Mouse (Mus musculus): ENCODE measurements at regions not wholly inside any gene's neighbourhood (a gene's known extent, or its start where the extent isn't known, plus 50 kb on each side); places are given as distances from the start of the nearest gene placed in this dataset.

DNA sequence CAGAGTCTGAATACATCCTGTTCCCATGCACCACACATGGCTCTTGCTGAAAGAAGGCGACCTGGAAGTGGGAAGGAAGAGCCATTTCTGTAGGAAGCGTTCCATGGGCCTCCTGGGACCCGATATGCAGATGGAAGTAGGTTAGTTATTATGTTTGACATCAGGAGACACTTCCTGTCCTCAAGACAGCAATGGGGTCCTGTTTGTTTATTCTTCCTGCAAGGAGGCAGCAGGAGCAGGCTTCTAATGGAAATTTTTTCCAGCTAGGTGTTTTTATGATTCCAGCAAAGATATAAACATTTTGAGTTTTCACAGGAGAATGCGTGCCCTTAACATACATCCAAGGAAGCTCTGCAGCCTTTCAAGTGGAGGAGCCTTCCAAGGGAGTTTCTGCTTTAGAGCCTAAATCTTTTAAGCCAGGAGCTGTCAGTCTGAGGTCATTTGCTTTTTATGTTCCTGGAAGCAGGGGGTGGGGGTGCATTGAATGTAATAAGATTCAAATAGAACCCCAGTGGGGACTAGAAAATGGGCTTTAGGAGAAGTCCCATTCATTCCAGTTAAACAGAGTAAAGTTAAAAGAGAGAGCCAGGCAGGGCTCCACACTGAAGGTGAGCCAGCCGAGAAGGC is 146.9 kb downstream of the Kcnj2 start:
- Histone ChIP-seq H3K4me1 (peaks cover 14% of the 10 kb centered on the region), H3K4me3 (no peak overlapping the region), H3K27ac (no peak overlapping the region), H3K27me3 (replicated peaks) (no peaks in the 10 kb centered on the region), H3K9me3 (no peaks in the 10 kb centered on the region), H3K4me2 (replicated peaks) (0 out of 2 replicates have a peak overlapping the region, but pooled peaks have one; percentile 16), H3K36me3 (no peaks in the 10 kb centered on the region), H3K9ac (no peak overlapping the region)
- 32% methylated on average over 5 of the region's 5 CpGs for WGBS
- ATAC-seq (ENCODE audit: low FRiP score, low read depth), result no peak

DNA sequence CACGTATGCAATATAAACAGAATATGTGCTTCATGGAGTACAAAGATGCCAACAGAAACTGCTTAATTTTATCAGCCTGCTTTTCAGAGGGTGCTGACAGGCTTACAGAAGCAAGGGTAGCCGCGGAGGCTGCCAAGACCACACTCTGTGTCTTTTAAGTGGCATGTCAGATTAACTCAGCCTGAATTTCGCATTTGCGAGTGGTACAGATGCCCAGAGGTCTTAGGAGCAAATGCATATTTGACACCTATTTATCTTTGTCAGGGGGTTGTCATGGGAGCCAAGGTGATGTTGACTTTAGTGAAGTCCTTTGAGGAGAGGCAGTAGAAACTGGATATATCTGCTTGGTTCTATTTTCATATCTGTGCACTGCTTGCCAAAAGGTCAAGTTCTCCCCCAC is 149.0 kb downstream of the Kcnj2 start:
- Histone ChIP-seq H3K4me3 (no peak overlapping the region), H3K36me3 (no peaks in the 10 kb centered on the region), H3K9me3 (no peaks in the 10 kb centered on the region), H3K4me2 (replicated peaks) (no peak overlapping the region), H3K27me3 (replicated peaks) (no peaks in the 10 kb centered on the region), H3K4me1 (peaks cover 14% of the 10 kb centered on the region), H3K27ac (no peak overlapping the region), H3K9ac (no peak overlapping the region)
- 83% methylated on average over 5 of the region's 5 CpGs for WGBS
- no peak for ATAC-seq (ENCODE audit: low FRiP score, low read depth)

DNA sequence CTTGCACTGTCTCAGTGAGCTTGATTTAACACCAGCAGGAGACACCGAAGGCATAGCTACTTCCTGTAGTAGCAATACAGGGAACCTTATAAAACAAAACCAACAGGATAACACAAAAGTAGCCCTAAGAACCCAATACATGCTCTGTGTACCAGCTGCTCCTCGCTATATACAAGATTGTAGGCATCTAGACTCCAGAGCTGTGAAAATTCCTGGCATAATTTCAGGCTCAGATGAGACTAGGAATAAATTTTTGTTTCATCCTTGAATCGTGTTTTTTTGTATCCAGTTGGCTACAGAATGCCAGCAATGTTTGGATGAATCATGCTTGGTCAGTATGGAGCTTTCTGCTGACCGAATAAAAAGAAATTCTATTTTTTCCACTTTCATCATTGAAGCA is 157.9 kb downstream of the Kcnj2 start:
- Histone ChIP-seq H3K4me2 (replicated peaks) (no peak overlapping the region), H3K36me3 (no peaks in the 10 kb centered on the region), H3K27ac (no peak overlapping the region), H3K9me3 (no peaks in the 10 kb centered on the region), H3K4me3 (no peak overlapping the region), H3K27me3 (replicated peaks) (no peaks in the 10 kb centered on the region), H3K4me1 (no peaks in the 10 kb centered on the region), H3K9ac (no peak overlapping the region)
- no peak for ATAC-seq (ENCODE audit: low FRiP score, low read depth)
- WGBS, result 90% methylated on average over 4 of the region's 4 CpGs

DNA sequence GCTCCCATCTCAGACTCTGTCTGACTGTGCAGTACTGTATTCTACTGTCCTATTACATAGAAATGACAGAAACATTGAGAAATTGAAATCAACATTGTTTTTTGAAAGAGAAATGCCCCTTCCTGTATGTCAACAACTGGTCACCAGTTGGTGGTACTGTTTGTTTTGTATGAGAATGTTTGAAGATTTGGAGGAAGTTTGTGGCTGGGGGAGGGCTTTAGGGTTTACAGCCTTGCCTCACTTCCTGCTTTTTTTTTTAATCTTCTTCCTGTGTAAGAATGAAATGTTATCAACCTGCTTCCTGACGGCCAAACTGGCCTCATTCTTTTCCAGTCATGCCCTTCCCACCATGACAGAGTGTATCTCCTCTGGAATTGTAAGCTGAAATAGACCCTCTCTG is 161.3 kb downstream of the Kcnj2 start:
- WGBS, result 77% methylated on average over 1 of the region's 1 CpGs
- no peak for ATAC-seq (ENCODE audit: low FRiP score, low read depth)
- H3K27me3 ChIP-seq (replicated peaks), result no peaks in the 10 kb centered on the region

DNA sequence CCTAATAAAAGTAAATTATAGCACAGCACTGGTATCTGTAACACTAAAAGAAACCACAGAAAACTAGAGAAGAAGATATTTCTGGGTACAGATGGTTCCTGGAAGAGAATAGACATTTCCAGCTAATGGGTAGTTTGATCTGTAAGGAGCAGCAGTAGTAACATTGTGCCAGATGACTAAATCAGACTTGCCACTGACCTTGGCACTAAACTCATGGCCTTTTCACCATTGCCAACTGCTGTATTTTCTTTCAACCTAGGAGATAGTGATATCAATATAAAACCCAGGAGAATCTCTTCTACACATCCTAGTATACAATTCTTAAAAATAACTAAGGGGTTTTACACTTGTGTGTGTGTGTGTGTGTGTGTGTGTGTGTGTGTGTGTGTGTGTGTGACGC is 170.8 kb downstream of the Kcnj2 start:
- no peak overlapping the region for H3K27ac ChIP-seq
- H3K36me3 ChIP-seq, result no peaks in the 10 kb centered on the region
- H3K4me1 ChIP-seq, result no peaks in the 10 kb centered on the region
- no peak overlapping the region for H3K9ac ChIP-seq
- H3K4me2 ChIP-seq (replicated peaks), result no peak overlapping the region
- H3K4me3 ChIP-seq, result no peak overlapping the region
- no peak for ATAC-seq (ENCODE audit: low FRiP score, low read depth)
- H3K9me3 ChIP-seq, result no peaks in the 10 kb centered on the region
- WGBS, result 94% methylated on average over 1 of the region's 1 CpGs
- H3K27me3 ChIP-seq (replicated peaks), result no peaks in the 10 kb centered on the region

More for the DNA sequence above, 161.3 kb downstream of the Kcnj2 start:
- Histone ChIP-seq H3K36me3 (no peaks in the 10 kb centered on the region), H3K9ac (no peak overlapping the region), H3K4me2 (replicated peaks) (no peak overlapping the region), H3K27ac (no peak overlapping the region), H3K4me1 (no peaks in the 10 kb centered on the region), H3K9me3 (no peaks in the 10 kb centered on the region), H3K4me3 (no peak overlapping the region)

DNA sequence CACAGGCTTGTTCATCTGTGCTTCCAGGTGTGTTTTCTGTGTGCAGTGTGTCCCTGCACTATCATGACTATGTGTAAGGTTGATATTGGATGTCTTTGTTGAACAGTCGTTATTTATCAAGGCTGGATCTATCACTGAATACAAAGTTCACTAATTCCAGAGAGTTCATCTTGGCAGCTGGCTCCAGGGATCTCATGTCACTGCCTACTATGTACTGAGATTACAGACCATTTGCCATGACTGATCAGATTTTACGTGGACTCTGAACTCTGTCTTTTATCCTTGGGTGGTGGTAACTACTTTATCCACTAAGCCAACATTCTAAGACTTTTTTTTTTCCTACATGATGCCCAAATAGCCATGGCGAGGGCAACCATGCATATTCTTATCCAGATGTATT is 173.8 kb downstream of the Kcnj2 start:
- no peak overlapping the region for H3K27ac ChIP-seq
- no peaks in the 10 kb centered on the region for H3K36me3 ChIP-seq
- no peaks in the 10 kb centered on the region for H3K27me3 ChIP-seq (replicated peaks)
- no peaks in the 10 kb centered on the region for H3K4me1 ChIP-seq
- ATAC-seq (ENCODE audit: low FRiP score, low read depth), result no peak
- no peaks in the 10 kb centered on the region for H3K9me3 ChIP-seq
- WGBS, result 78% methylated on average over 3 of the region's 3 CpGs
- no peak overlapping the region for H3K4me3 ChIP-seq
- H3K4me2 ChIP-seq (replicated peaks), result no peak overlapping the region
- H3K9ac ChIP-seq, result no peak overlapping the region

DNA sequence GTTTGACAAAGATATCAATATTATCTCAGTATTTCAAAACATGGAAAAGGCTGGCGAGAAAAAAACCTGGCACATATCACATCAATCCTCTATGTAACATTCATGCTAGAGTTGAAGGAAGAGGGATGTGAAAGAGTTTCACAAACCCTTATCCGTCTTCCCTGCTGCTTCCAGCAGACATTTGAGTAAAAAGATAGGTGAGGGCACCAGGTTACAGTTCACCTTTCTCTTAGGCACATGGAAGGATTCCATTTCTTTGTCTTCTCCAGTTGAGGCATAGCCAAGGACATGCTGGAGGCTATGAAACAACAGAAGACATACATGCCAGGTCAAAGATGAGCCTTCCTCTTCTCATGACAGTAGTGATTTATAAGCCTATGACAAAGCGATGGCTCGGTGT is 186.3 kb downstream of the Kcnj2 start:
- no peaks in the 10 kb centered on the region for H3K4me1 ChIP-seq
- no peaks in the 10 kb centered on the region for H3K9me3 ChIP-seq
- no peaks in the 10 kb centered on the region for H3K36me3 ChIP-seq
- H3K9ac ChIP-seq, result no peak overlapping the region
- H3K27ac ChIP-seq, result no peak overlapping the region
- no peak overlapping the region for H3K4me2 ChIP-seq (replicated peaks)
- WGBS, result 93% methylated on average over 4 of the region's 4 CpGs
- no peak overlapping the region for H3K4me3 ChIP-seq
- no peak for ATAC-seq (ENCODE audit: low FRiP score, low read depth)
- H3K27me3 ChIP-seq (replicated peaks), result no peaks in the 10 kb centered on the region

DNA sequence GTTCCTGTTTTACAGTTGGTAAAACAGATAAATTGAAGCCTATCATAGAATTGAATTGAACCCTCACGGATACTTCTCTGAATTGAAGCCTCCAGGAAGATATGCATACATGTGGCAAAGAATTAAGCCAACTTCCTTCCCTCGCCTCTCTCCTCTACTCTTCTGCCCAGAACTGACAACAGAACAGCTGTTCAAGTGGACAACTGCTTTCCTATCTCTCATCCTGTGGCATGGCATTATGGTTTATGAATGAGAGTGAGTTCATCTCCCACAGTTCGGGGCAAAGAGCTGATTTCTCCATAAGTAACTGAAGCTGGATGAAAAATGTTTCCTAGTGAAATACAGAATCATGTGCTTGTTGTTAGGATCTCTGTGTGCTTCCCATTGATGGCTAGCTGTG is 190.6 kb downstream of the Kcnj2 start:
- 88% methylated on average over 3 of the region's 3 CpGs for WGBS
- no peak for ATAC-seq (ENCODE audit: low FRiP score, low read depth)
- H3K4me3 ChIP-seq, result no peak overlapping the region
- no peaks in the 10 kb centered on the region for H3K27me3 ChIP-seq (replicated peaks)
- no peak overlapping the region for H3K4me2 ChIP-seq (replicated peaks)
- H3K4me1 ChIP-seq, result no peaks in the 10 kb centered on the region
- H3K9me3 ChIP-seq, result no peaks in the 10 kb centered on the region
- H3K27ac ChIP-seq, result no peak overlapping the region
- H3K36me3 ChIP-seq, result no peaks in the 10 kb centered on the region
- H3K9ac ChIP-seq, result no peak overlapping the region

DNA sequence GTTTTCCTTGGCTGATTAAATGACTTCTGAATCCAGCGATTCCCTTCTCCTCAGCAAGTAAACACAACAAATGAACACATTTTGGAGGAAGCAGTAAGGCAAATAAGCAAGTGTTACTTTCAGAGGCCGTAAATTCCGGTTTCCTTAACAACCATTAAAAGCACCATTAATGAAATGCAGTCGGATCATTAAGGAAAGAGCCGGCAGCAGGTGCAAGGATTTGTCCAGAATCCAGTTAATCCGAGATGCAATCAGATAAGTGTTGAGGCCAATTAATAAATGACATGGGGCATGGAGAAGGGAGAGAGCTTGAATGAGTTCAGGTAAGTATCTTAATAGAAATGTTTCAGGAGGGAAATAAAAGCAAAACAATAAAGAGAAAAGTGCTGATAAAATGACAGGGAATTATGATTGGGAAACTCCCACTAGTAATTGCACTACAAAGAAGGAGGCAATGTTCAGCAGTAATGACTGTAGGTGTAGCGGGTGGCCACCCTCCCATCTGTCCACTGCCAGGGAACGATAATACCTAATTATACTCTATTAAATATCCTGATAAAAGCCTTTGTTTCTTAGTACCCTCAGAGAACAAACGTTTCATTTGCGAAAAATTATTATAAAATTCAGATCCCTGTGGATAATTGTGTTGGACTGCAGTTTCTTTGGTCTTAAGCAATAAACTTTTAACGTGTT is 194.9 kb downstream of the Kcnj2 start:
- Histone ChIP-seq H3K9ac (no peak overlapping the region), H3K4me1 (no peaks in the 10 kb centered on the region), H3K9me3 (no peaks in the 10 kb centered on the region), H3K27ac (no peak overlapping the region), H3K4me3 (no peak overlapping the region), H3K4me2 (replicated peaks) (no peak overlapping the region), H3K36me3 (no peaks in the 10 kb centered on the region), H3K27me3 (replicated peaks) (no peaks in the 10 kb centered on the region)
- WGBS, result 50% methylated on average over 11 of the region's 11 CpGs
- ATAC-seq (ENCODE audit: low FRiP score, low read depth), result no peak

DNA sequence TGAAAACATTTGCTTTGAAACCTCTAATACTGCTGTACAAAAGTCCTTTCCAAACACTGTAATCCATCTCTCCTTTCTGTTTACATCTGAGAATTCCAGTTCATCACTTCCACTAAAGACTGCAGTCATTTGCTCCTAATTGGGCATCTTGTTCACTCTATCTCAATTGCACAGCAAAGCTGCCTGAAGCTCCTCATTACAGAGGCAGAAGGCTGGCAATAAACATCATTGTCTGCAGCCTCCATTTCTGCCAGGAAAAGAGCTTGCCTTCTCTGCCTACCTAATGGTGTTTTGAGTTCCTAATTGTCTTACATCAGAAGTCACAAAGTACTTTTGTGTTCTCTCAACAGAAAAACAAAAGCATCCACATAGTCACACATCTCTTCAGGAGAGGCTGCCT is 207.7 kb downstream of the Kcnj2 start:
- H3K36me3 ChIP-seq, result no peaks in the 10 kb centered on the region
- H3K27me3 ChIP-seq (replicated peaks), result no peaks in the 10 kb centered on the region
- H3K4me3 ChIP-seq, result no peak overlapping the region
- no peak overlapping the region for H3K27ac ChIP-seq
- H3K9me3 ChIP-seq, result no peaks in the 10 kb centered on the region
- H3K4me1 ChIP-seq, result no peaks in the 10 kb centered on the region
- no peak for ATAC-seq (ENCODE audit: low FRiP score, low read depth)
- H3K4me2 ChIP-seq (replicated peaks), result no peak overlapping the region
- no peak overlapping the region for H3K9ac ChIP-seq

DNA sequence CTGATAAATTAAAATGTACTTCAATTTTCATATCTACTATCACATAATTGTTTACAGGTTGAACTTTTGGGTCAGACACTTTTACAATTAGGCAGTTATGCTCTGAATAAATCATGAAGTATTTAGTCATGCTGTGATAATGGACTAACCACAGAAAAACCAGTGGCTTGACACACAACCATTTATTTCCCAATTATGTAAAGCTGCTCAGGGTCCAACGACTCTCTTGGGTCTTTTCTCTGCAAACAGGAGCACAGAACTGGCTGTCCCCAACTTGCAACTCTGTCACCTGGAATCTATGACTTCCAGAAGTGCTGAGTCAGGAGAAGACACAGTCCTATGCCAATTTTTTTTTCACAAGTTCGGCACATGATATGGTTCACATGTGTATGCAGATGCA is 214.8 kb downstream of the Kcnj2 start:
- no peak overlapping the region for H3K27ac ChIP-seq
- H3K27me3 ChIP-seq (replicated peaks), result no peaks in the 10 kb centered on the region
- no peaks in the 10 kb centered on the region for H3K36me3 ChIP-seq
- no peak for ATAC-seq (ENCODE audit: low FRiP score, low read depth)
- H3K4me3 ChIP-seq, result no peak overlapping the region
- no peak overlapping the region for H3K9ac ChIP-seq
- no peaks in the 10 kb centered on the region for H3K4me1 ChIP-seq
- H3K9me3 ChIP-seq, result no peaks in the 10 kb centered on the region
- WGBS, result 57% methylated on average over 2 of the region's 2 CpGs
- H3K4me2 ChIP-seq (replicated peaks), result no peak overlapping the region

DNA sequence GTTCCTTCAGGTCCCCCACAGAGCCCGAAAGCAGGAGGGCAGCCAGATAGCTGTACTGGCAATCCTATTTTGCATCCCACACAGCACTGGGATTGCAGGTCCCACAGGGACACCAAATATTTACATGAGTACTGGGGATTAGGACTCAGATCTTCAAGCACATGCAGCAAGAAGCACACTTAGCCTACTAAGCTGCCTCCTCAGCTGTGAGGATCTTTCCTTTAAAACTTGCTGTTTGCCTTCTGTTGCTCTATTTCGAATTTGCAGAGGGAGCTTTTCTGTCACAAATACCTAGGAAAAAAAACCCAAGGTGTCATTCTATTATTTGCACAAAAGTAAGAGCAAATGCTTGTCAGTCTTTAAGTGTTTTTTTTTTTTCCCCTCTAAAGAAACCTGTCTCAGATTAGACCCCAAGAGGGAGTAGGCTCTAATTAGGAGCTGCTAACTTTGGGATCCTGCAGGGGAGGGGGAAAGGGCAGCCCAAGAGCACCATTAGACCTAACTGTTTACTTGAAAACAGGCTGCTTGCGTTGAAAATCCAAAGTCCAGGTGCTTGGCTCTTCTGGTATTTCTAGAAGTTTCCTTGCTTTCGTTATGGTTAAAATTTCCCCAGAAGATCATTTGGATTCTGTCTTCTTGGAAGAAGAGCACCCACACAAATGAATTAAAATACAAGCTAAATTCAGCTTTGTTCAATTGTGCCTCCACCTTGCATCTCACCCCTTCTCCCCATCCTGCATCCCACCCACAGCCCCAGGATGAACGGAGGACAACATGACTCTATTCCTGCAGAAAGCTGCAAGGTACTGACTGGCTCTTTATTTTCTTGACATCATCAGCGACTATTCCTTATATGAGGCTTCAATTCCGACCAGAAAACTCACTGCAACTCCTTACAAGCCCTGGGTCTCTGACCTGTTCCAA is 215.5 kb downstream of the Kcnj2 start:
- Histone ChIP-seq H3K4me3 (no peak overlapping the region), H3K4me2 (replicated peaks) (no peak overlapping the region), H3K9me3 (no peaks in the 10 kb centered on the region), H3K36me3 (no peaks in the 10 kb centered on the region), H3K27me3 (replicated peaks) (no peaks in the 10 kb centered on the region), H3K4me1 (no peaks in the 10 kb centered on the region), H3K9ac (no peak overlapping the region), H3K27ac (no peak overlapping the region)
- 68% methylated on average over 7 of the region's 7 CpGs for WGBS
- ATAC-seq (ENCODE audit: low FRiP score, low read depth), result no peak
